Mouse (Mus musculus) layer of hippocampus, adult 11-12 months (tissue): Measurements from ENCODE around the gene Gtf2h1.
"Not testable (repeated sequence)": the region's sequence is repeated elsewhere in the genome, so short reads cannot be mapped to it uniquely, and the experiment has no call there.

Source experiments
- DNase-seq: peaks from one replicate; pipeline ENCODE4 v3.0.0; 2022; ENCODE audit warnings: low spot score

Gtf2h1 gene

GRCm38 (mm10) chr7:46830799-46831590, 35.1 kb downstream of the Gtf2h1 start:
- DNase-seq, result no peak

GRCm38 (mm10) chr7:46831693-46832092, 35.8 kb downstream of the Gtf2h1 start:
- DNase-seq, result no peak

GRCm38 (mm10) chr7:46832112-46832810, 36.4 kb downstream of the Gtf2h1 start:
- DNase-seq, result not testable (repeated sequence)

- DNase-seq, result no peak
These were observed 37.4 kb downstream of the Gtf2h1 start for GRCm38 (mm10) chr7:46833266-46833665.

GRCm38 (mm10) chr7:46833670-46834255, 37.9 kb downstream of the Gtf2h1 start:
- DNase-seq, result no peak

- no peak for DNase-seq
These were observed 39.2 kb downstream of the Gtf2h1 start for GRCm38 (mm10) chr7:46834994-46835610.

- DNase-seq, result no peak
These were observed 40.5 kb downstream of the Gtf2h1 start for GRCm38 (mm10) chr7:46836357-46836756.

GRCm38 (mm10) chr7:46837073-46837472, 41.2 kb downstream of the Gtf2h1 start:
- no peak for DNase-seq

GRCm38 (mm10) chr7:46838104-46838671, 42.3 kb downstream of the Gtf2h1 start:
- no peak for DNase-seq

- DNase-seq, result peak; percentile 80
These were observed 43.0 kb downstream of the Gtf2h1 start for GRCm38 (mm10) chr7:46838891-46839302.

- DNase-seq, result no peak
These were observed 43.5 kb downstream of the Gtf2h1 start for GRCm38 (mm10) chr7:46839446-46839845.

- DNase-seq, result no peak
These were observed 44.0 kb downstream of the Gtf2h1 start for GRCm38 (mm10) chr7:46839861-46840260.

- DNase-seq, result no peak
These were observed 44.4 kb downstream of the Gtf2h1 start for GRCm38 (mm10) chr7:46840326-46840725.

- no peak for DNase-seq
These were observed 45.1 kb downstream of the Gtf2h1 start, which contains the start of gene Ldha for GRCm38 (mm10) chr7:46840787-46841525. Ldha (plus strand) TSS chr7:46841475.

GRCm38 (mm10) chr7:46842278-46842677, 46.4 kb downstream of the Gtf2h1 start:
- no peak for DNase-seq

GRCm38 (mm10) chr7:46843576-46843975, 47.7 kb downstream of the Gtf2h1 start:
- DNase-seq, result no peak

GRCm38 (mm10) chr7:46845211-46845977, 49.5 kb downstream of the Gtf2h1 start:
- peak; percentile 91 for DNase-seq

- peak; percentile 48 for DNase-seq
These were observed 50.1 kb downstream of the Gtf2h1 start for GRCm38 (mm10) chr7:46845978-46846485.

- peak; percentile 46 for DNase-seq
These were observed 50.8 kb downstream of the Gtf2h1 start for GRCm38 (mm10) chr7:46846486-46847244.

- DNase-seq, result no peak
These were observed 53.4 kb downstream of the Gtf2h1 start for GRCm38 (mm10) chr7:46849287-46849686.
